Mouse (Mus musculus) layer of hippocampus, adult 8-10 months (tissue): ENCODE measurements at regions not wholly inside any gene's neighbourhood (a gene's known extent, or its start where the extent isn't known, plus 50 kb on each side); places are given as distances from the start of the nearest gene placed in this dataset.

Experiments
- DNase-seq, 2 experiments: peaks; one replicate each; pipeline ENCODE4 v3.0.0; 2022; ENCODE audit warnings: low spot score in 2 of 2
- microRNA-seq, 2 experiments: library from miRNA; unstranded; fragments of <30 nt; microRNA quantifications; one replicate each; pipeline ENCODE4 v1.2.0; 2022

GRCm38 (mm10) chr13:6377919-6378318 lies 170.0 kb upstream of the Pitrm1 start:
- DNase-seq, result no peak

DNA sequence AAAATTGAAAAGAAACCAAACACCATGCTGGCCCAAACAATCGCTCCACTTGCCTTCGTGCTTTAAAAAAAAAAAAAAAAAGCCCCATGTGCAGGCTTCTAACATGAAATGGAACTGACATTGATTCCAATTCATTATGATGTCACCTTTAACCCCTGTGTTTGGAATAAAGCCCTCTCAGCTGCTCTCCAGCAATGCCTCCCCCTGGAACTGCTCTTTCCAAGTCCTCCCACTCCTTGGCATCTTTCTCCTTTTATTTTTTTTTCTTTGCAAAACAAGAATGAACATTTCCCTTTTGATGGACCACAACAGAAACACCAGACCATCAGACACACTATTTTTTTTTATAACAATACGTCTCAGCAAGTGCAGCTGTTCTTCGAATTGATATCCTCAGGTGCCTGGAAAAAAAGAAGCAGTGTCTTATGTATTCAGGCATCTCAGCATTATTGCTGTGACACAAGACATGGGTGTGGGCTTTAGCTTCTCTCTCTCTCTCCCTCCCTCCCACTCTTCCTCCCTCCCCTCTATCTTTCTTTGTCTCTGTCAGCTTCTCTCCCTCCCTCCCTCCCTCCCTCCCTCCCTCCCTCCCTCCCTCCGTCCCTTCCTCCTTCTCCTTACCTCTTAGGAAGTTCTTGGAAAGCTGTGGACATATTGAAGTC lies 152.3 kb upstream of the Pitrm1 start:
- DNase-seq, result no peak

- DNase-seq, result no peak
These were observed 150.3 kb upstream of the Pitrm1 start for GRCm38 (mm10) chr13:6397648-6398047.

GRCm38 (mm10) chr13:6431821-6432220 lies 116.1 kb upstream of the Pitrm1 start:
- DNase-seq, result no peak

DNA sequence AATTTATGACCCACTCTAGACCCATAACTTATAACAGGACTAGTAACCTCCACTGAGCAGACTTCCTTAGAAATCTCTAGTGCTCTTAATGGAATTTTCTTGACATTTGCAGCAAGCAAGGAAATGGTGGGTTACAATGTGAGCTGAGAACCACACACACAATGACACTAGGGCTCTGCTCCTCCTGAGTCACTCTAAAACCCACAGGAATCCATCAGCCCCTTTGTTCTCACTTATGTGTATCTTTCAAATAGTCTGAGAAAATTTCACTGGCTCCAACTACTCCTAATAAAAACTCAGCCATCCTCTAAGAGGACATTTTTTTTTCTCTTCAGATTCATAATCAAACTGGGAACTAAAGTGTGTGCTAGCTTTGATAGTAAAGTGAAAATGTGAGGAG lies 101.0 kb upstream of the Pitrm1 start:
- no peak for DNase-seq

- DNase-seq, result no peak
These were observed 86.6 kb upstream of the Pitrm1 start for GRCm38 (mm10) chr13:6461363-6461762.

- DNase-seq, result no peak
These were observed 82.0 kb upstream of the Pitrm1 start for GRCm38 (mm10) chr13:6465911-6466419.

DNA sequence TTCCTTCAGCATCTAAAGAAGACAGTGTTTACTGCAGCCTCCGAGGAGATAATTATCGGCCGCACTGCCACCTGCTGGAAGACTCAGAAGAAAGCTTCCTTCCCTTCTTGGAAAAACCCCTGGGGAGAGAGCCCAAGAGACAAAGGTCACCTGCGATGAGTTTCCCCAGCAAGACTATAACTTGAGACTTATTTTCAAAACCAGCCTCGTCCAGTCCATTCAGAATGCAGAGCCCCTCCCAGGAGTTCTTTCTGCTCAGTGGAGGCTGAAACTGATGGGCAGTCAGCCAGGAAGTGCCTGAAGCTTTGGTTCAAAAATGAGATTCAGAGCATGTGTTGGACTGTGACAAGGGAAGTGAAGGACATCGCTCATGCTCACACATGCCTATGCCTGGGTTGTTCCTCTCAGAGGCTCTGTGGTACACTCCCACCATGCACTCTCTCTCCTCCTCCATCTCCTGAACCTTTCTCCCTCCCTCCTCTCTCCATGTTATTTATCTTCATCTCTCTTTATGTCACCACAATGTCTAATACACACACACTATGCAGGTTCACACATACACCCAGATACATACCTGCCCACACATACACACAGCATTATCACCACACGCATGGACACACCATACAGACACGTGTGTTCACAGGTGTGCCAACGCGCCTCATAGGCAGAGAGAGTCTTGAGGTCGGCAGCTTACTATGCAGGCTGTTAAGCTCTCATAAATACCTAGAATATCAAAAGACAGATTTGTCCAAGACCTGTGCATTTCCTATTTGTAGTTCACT lies 78.3 kb upstream of the Pitrm1 start:
- DNase-seq, result peak; percentile 25 to 58

GRCm38 (mm10) chr13:6470286-6471103 lies 77.5 kb upstream of the Pitrm1 start:
- no peak for DNase-seq

DNA sequence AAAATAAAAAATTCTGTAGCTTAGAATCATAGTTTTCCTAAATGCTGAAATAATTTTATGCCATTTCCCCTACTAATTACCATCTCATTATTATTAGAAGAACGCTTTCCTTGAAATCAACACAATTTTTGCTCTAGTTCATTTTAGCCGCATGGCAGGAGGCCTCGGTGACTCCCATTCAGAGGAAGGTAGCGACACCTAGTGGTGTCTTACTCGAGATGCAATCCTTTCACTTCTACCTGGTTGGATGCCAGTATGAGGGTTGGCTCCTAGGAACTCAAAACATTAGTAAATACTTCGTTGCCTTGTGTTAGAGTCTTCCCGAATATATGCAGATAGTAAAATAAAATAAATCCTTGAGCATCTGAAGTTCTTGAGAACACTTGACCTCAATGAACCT lies 76.3 kb upstream of the Pitrm1 start:
- DNase-seq, result peak; percentile 58 to 75

GRCm38 (mm10) chr13:6473401-6474190 lies 74.4 kb upstream of the Pitrm1 start:
- DNase-seq, result no peak

- no peak for DNase-seq
These were observed 68.3 kb upstream of the Pitrm1 start for GRCm38 (mm10) chr13:6479667-6480066.

- no peak for DNase-seq
These were observed 63.5 kb upstream of the Pitrm1 start for GRCm38 (mm10) chr13:6484418-6484817.

DNA sequence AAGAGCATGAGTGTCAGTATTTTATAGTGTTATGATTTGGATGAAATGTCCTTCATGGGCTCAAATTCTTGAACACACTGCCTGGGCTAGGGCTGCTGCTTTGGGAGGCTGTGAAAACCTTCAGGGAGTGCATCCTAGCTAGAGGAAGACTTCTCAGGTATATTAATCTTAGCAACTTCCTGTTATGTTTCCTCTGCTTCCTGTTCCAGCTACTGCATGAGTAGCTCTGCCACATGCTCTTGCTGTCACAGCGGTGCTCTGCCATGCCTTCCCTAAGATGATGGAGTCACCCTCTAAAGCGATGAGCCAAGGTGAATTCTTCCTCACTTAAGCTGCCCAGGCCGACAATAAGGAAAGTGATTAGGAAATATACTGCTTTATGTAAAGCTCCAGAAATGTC lies 60.1 kb upstream of the Pitrm1 start:
- no peak for DNase-seq

DNA sequence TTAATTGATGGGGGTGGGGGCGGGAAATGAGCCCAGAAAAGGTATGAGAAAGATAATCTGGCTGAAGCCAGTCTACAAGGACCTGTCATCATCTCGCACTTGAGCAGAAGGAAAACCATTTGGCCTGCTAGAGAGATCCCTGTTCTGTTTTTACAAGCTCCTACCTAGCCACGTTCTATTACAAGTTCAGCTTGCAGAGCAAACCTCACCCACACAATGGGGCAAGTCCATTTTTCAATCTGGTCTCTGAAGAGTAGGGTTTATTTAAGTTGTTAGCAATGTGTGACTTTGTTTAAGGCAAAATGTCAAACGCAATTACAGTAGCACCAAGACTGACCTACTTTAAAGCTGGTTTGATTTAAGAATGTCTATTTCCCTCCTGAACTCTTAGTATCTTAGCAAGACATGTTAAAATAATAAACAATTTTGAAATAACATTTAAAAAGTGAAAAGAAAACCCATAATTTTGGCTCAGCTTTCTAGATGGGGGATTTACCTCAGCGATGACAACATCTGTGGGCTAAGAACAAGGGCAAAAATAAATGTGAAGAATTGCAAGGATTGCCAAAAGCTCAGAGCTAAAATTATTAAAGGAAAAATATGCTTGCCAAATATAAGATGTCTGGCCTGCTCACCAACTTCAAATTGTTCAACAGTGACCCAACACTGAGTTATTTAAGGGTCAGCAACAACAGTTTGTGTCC lies 54.9 kb upstream of the Pitrm1 start:
- DNase-seq, result no peak

Small RNAs in the stretch of these regions (microRNA-seq; reads per million reads assigned to microRNA genes)
- 0 reads per million in 2 experiments for gene Gm26259
